Mouse (Mus musculus) layer of hippocampus, postnatal 10 days (tissue): ENCODE measurements around the gene Rnf40. TPM values are rescaled to one million over a fixed set of nuclear protein-coding genes. Genes with fewer than 3 reads are reported as not detected.
A peak's percentile ranks its signal among the peaks of the same experiment; 100 is the strongest.
"Not testable (repeated sequence)": the region's sequence is repeated elsewhere in the genome, so short reads cannot be mapped to it uniquely, and the experiment has no call there.

Experiments
- DNase-seq, 2 experiments: peaks; one replicate each; pipeline ENCODE4 v3.0.0; 2021; ENCODE audit warnings: low spot score in 2 of 2
- total RNA-seq, 2 experiments: library from RNA; stranded (reverse); gene quantifications; 2 replicates each; pipeline ENCODE4 v1.2.3; 2021

Rnf40 gene
- total RNA-seq, 2 experiments from 2014 or later: 70.6 to 71.3 TPM

GRCm38 (mm10) chr7:127601735-127602134 is 13.2 kb downstream of the Rnf40 start:
- DNase-seq: no peak

- no peak for DNase-seq
Observed at GRCm38 (mm10) chr7:127602903-127603302, 14.3 kb downstream of the Rnf40 start.

DNA sequence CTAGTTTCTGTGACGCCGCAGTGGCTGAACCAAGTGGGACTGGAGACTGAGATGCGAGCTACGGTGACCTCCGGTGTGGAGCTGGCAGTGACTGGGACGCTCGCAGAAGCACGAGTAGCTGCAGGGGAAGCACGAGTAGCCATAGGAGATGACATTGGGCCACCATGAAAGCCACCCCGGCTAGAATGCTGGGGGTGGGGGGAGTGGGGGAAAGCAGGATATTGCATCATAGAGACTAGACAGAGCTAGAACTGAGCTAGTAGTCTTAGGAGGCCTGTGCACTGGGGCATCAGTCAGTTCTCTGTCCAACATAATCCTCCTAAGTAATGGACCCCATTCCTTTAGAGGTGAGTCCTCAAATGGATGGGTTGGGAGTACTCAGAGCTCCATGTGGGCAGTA is 15.7 kb downstream of the Rnf40 start:
- no peak for DNase-seq

- no peak for DNase-seq
Observed at GRCm38 (mm10) chr7:127607150-127607549, 18.6 kb downstream of the Rnf40 start.

- DNase-seq: no peak
Observed at GRCm38 (mm10) chr7:127611011-127611410, 22.4 kb downstream of the Rnf40 start.

GRCm38 (mm10) chr7:127611561-127611960 is 23.0 kb downstream of the Rnf40 start:
- DNase-seq: no peak

DNA sequence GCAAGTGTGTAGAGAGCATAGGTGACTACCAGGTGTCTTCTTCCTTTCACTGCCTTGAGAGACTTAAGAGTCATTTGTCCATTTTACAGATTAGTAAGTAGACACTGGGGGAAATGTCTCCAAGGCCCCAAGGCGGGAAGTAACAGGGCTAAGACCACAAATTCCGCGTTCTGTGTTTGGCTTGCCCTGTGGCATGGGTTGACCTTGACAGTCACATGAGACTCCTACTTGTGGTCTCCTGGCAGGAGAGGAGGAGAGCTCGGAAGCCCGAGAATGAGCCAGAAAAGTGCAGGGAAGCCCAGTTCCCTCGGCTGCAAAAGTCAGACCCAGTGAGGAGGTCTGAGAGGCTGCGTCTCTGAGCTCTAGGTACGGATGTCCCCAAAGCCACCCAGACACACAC is 24.9 kb downstream of the Rnf40 start:
- no peak for DNase-seq

DNA sequence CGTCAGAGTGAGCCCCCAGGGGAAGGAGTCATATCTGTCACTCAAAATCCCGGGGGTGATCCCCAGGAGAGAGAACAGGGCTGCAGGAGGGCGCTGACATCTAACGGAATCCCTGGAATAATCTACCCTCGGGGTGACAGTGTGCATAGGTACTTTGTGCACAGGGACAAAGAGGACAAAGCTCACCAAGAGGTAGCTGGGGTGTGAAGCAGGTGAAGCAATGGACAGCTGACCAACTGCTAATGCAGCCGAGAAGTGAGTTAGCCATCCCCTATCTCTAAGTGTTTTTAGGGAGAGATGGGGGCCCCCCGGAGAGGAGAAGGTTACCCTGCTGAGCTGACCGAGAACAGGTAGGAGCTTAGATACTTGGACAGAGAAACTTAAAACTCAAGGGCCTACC is 25.5 kb downstream of the Rnf40 start:
- DNase-seq: no peak

DNA sequence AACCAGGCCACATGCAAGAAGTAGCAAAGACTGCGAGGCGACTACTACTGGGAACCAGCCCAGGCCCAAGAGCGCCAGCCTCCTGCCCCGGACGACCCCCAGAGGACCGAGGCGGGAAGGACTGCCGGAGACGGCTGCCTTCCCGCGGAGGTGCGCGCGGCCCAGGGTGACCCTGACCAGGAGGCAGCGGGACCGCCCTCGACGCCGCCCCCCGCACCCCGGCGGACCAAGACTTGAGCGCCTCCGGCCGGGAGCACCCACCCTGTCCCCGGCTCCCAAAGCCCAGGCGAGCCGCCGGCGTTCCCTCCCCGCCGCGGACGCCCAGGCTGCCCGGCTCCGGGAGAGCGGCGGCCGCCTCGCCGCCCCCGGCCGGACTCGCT is 25.9 kb downstream of the Rnf40 start:
- DNase-seq: peak; percentile 41 to 52

- peak; percentile 85 for DNase-seq
Observed at GRCm38 (mm10) chr7:127614891-127615843, 26.6 kb downstream of the Rnf40 start, which contains the start of gene Zfp629. Gene Zfp629, minus strand, starts transcription at chr7:127615797.

- DNase-seq: no peak
Observed at GRCm38 (mm10) chr7:127616336-127616735, 27.8 kb downstream of the Rnf40 start.

GRCm38 (mm10) chr7:127616881-127617280 is 28.3 kb downstream of the Rnf40 start:
- DNase-seq: no peak

GRCm38 (mm10) chr7:127617962-127618361 is 29.4 kb downstream of the Rnf40 start:
- no peak for DNase-seq

- not testable (repeated sequence) for DNase-seq
Observed at GRCm38 (mm10) chr7:127618402-127618801, 29.8 kb downstream of the Rnf40 start.

- no peak for DNase-seq
Observed at GRCm38 (mm10) chr7:127626039-127626438, 37.5 kb downstream of the Rnf40 start.

DNA sequence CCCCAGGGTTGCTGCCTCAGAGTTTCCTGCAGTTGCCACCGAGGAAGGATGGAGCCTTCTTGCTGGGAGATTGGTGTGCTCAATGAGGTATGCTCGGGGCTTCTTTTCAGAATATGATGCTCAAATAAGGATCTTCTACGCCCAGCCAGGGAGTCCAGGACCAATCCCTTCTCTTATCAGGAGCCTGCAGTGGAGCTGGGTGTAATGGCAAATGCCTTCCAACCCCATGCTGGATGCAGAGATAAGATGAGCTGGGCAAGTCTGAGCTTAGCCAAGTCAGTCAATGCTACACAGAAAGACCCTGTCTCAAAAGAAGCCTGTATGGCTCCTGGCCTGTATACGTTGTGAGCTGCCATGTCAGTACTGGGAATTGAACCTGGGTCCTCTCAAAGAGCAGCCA is 37.9 kb downstream of the Rnf40 start:
- no peak for DNase-seq

DNA sequence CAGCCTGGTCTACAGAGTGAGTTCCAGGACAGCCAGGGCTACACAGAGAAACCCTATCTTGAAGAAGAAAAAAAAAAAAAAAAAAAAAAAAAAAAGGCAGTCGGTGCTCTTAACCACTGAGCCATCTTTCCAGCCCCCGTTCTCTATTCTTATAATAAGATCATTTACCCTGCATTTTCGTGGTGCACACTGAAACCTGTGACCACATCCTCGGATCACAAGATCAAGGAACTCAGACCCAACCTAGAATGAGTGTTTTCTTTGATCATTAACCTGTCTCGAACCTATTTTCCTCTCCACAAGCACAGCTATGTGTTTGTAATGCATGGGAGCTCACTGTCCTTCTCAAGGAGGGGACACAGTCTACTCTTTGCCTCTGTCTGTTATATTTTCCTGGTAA is 40.1 kb downstream of the Rnf40 start:
- no peak for DNase-seq

DNA sequence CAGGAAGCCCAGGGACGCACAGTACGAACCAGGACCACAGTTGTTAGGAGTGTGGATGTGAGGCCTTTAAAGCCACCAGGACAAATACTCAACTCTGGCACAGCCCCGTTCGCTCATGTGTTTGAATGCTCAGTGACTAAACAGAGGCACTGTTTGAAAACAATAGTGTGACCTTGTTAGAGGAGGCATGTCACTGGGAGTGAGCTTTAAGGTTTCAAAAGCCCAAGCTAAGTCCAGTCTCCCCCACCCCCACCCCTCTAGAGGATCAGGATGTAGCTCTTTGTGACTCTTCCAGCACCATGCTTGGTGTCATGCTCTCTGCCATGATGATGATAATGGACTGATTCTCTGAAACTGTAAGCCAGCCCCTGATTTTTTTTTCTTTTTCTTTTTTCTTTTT is 42.8 kb downstream of the Rnf40 start:
- no peak for DNase-seq

- peak; percentile 75 to 84 for DNase-seq
Observed at GRCm38 (mm10) chr7:127636963-127637362, 48.4 kb downstream of the Rnf40 start.

GRCm38 (mm10) chr7:127641260-127641659 is 52.7 kb downstream of the Rnf40 start:
- DNase-seq: no peak

DNA sequence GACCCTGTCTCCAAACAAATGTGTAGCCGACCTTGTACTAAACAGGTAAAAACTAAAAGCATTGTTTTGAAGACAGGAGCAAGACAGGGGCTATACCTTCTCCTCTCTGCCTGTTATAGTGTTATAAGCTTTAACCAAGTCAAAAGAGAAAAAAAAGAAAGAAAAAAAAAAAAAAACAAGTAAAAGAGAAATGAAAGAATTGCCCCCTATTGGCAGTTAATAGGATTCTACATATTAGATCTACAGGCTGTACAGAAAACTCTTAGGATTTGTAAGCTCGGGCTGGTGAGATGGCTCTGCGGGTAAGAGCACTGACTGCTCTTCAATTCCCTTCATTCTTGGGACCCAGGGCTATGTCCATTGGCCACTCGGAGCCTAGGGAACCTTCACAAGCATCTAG is 53.7 kb downstream of the Rnf40 start:
- no peak for DNase-seq

DNA sequence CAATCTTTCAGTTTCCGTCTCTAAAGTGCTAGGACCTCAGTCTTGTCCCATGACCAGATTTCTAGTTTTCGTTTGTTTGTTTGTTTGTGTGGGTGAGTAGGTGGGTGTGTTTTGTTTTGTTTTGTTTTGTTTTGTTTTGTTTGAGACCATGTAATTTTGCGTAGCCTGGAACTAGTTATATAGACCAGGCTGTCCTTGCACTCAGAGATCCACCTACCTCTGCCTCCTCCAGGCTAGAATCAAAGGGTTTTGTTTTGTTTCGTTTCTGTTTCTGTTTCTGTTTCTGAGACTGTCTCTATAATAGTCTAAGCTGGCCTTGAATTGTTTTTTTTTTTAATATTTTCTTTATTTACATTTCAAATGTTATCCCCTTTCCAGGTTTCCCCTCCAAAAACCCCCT is 57.8 kb downstream of the Rnf40 start:
- DNase-seq: no peak

DNA sequence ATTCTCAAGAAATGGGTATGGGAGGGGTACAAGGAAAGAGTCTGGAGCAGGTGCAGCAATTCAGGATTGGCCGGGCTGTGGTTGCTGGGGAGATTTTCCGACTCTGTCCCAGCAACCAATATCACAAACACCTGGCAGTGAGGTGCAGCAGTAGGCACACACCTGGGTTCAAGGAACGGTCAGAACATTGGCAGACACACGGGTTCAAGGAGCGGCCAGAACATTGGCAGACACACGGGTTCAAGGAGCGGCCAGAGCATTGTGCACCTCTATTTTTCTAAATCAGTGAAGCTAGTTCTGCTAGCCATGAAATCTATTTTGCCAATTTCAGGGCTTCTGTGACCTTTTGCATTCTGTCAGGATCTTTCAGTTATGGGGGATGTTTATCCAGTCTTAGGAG is 59.0 kb downstream of the Rnf40 start:
- DNase-seq: not testable (repeated sequence)
